Mouse (Mus musculus): ENCODE measurements at regions not wholly inside any gene's neighbourhood (a gene's known extent, or its start where the extent isn't known, plus 50 kb on each side); places are given as distances from the start of the nearest gene placed in this dataset.
A peak's percentile ranks its signal among the peaks of the same experiment; 100 is the strongest.

DNA sequence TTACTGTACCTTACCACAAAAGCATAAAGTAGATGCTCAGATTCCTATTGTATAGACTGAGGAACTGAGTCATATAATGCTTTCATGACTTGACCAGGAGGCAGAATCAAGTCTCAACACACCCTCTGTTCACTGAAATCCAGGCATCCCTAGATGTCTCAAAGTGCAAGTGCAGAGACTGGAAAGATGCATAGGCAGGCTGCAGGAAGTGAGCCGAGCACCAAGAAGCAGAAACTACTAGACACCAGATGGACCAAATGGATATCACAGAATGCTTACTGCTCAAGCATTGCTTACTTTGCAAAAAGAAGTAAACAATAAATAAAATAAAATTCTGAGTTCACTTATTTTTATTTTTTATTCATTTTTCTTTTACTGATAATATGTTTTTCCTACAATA, 143.0 kb upstream of the Cpeb2 start:
- DNase-seq: no peak

DNA sequence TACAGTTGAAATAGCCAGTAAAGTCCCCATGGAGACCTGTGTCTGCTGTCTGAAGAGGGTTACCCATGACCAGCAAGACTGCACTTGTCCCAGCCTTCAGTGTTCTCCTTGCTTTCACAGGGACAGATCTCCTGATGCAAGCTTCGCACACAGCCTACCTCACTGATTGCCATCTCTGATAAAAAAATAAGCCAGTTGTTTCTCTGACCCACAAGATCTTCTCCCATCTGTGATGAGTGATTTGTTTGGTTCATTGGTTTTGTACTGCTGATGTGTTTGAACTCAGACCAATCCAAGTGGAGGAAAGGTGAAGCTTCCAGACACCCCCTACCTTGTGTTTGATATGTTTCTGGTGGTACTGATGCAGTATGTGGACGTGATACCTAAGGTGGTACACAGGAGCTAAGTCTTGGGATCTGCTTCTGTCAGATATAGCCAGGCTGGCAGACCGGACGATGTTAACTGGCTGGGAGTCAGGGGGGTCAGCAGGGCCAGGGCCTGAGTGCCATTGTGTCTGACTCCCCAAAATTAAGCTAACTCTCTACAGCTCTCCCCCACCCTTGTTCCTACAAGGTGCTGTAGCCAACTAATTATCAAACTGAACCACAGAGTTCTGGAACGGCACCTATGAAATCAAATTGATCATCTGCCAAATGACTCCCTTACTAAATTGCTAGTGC, 139.2 kb upstream of the Cpeb2 start:
- DNase-seq: no peak

DNA sequence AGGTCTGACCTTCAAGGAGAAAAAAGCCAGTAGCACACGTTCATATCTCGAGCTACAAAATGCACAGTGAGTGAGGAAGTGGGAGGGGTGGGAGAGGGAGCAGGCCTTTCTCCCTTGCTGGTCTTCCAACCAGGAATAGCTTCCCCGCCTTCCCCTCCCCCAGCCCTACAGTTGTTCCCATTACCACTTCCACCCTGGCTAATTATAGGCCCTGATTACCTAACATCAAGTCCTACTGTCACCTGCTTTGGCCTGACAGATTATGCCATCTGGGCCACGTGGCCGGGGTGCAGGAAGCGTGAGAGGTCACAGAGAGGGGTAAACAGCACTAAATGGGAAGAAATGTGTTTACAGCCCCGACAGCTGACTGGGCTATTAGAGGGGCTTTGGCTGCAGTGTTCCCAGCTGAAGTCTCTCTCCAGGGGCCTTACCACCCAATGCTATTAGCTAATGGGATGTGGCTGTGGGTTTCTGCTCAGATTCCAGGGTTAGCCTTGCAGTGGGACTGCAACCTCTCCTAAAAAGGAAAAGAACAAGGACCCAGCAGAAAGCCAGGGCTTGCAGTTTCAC, 138.6 kb upstream of the Cpeb2 start:
- DNase-seq: no peak

DNA sequence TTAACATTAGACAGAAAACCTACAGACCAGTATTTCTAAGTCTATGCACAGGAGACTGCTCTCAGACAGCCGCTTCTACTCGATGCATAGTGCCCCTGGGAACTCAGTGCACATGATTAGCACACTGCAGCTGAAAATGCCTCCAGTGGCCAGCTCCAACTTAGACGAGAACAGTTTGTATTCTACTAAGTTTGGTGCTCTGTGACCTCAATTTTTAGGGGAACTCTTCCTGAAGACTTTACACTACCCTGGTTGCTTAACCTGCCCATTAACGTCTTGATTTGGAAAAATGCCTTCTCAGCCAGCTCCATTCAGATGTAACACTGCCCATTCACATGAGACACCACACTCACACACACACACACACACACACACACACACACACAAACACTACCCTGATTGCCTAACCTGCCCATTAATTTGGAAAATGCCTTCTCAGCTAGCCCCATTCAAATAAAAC, 130.9 kb upstream of the Cpeb2 start:
- no peak for DNase-seq

DNA sequence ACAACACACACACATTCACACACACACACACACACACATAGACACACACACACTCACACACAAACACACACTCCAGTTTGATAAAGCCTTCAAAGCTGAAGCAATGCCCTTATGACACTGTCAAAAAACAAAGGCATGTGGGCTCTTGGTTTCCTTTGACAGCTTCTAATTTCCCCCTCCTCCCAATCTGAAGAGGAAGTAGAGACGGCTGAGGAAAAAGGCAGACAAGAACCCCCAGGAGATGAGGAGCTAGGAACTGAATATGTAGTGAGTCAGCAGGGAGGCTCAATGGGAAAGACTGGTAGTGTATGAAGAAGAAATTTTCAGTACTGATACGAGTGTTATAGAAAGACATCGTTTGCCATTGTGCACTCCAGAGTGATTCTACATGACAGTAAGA, 130.4 kb upstream of the Cpeb2 start:
- DNase-seq: no peak

DNA sequence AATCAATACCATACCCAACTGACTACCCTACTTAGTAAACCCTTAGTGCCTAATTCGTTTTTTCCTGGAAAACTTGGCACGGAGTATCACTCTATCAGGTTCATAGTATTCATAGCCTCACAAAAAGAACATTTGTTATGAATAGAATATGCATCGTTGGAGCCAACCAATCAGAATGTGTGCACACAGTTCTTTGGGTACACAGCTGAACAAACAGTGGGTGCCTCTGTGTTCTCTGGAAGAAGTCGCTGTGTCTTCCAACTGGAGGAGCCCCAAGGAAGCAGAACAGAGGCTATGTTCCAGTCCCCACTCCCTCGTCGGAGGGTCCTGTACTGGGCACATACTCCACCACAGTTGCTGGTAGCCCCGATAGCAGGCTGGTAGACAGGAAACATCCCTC, 129.2 kb upstream of the Cpeb2 start:
- no peak for DNase-seq

DNA sequence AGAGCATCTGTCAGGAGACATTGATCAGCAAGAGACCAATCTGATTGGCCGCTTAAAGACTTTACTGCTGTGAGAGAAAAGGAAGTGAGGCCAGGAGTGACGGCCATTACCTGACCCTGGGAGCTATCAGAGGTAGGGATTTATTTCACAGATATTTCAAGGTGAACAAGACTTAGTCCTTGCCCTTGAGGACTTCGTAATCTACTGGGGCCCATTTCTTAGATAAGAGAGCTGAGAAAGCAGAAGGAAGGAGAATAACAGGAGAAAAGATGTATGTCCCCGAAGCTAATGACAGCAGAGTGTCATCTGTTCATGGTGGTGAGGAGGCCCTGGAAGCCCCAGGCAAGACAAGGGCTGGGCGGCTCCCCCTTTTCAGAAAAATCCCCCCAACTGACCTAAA, 127.4 kb upstream of the Cpeb2 start:
- DNase-seq: no peak

DNA sequence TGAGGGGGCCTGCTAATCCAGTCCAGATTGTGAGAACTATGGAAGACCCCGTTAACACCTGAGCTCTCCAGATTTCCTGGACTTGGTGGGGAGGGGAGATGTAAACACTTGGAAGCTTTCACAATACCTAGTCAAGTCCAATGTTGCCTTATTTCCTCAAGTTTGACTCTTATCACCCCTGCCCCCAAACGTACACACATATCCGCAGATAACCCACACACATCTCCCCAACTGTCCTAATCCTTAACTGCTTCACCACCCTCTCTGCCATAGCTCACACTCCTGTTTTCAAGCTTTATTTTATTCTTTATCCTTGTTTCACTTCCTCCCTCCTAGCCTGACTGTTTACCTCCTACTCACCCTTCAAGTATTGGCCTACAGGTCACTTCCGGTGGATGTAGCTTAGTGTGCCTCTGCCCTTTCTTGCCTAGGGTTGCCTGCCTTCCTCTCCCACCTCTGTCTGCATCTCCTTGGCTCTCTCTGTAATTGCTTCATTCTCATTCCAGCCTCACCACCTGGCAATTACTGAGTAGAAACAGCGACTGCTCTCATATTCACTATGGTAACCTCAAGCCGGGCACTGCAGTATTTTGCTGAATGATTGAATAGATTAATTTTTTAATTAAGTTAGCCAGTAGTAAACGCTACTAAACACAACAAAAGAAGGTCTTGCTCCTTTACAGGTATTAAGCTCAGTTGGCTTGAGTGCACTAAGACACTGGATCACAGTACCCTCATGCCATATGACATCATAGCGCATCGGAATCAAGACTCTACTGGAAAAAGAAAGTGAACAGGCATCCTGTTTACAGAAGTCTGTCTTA, 125.3 kb upstream of the Cpeb2 start:
- no peak for DNase-seq

DNA sequence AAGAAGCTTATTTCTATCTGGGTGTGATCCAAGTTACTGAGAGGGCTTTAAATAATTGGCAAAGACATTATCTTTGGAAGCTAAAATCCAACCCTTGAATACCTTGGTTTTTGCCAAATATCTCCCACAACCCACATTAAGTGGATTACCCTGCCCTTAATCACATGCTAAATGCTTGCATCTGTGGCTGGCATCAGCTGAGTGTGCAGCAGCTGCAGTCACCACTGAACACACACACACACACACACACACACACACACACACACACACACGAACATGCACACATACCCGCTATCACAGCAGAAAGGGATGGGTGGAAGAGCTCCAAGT, 124.7 kb upstream of the Cpeb2 start:
- DNase-seq: no peak

DNA sequence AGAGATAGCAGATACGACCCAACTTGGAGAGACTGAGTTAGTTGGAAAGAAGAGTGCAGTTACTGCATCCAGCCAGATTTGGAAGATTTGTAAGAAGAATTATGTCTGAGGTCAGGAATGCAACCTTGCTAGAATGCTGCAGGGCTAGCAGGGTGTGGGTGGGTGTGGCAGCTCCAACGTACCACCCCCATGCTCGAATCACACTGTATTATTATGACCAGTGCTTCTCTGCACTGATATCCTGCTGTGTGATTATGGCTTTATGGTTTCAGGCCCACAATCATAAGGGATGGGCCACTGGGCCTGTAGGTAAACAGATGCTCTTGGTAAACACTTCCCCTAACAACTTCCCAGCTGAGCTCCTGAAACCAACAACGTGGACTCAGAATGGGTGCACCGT, 122.8 kb upstream of the Cpeb2 start:
- DNase-seq: no peak

DNA sequence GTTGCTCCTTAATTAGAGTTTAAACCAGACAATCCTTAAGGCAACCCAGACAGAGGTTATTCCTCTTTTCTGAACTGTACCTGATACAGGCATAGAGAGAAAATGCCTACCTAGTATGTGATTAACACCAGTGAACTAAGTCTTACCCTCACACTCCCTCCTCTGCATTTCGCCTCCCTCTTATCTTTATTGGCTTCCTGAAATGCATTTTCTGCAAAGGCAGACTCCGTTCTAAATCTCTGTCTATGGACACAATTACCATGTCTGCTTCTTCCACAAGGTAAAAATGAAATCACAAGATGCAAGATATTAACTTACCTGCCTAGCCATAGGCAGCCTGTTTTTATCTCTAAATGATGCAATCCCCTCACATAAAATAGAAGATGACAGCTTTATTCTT, 121.2 kb upstream of the Cpeb2 start:
- no peak for DNase-seq

DNA sequence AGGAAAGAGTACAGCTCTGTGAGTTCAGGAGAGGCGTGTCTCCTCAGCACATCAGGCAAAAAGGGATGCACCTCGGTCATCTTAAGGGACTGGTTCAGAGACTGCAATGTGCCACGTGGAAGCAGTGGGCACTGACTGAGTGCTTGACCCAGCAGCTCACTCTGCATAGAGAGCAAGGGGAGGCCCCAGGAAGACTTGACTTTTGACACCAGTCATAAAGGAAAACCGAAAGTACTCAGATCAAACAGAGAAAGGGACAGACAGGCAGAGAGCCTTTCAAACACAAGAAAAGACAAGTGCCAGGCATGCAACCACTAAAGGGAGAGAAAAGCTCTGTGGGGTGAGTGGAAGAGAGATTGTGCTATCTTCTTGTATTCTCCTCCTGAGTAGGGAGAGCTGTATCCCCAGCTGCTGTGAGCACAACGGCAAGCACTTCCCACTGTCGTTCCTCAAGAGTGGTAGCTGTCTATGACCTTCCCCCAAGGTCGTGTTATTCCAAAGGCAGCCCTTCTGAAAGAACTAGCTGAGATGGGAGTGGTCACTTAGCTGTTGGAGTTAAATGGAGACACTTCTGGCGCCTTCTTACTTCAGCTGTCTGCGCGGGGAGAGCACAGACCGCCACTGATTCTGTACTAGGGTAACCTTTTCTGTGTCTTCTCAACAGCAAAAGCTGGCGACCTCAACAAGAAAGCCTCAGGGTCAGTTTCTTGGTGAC, 119.4 kb upstream of the Cpeb2 start:
- DNase-seq: peak; percentile 48

DNA sequence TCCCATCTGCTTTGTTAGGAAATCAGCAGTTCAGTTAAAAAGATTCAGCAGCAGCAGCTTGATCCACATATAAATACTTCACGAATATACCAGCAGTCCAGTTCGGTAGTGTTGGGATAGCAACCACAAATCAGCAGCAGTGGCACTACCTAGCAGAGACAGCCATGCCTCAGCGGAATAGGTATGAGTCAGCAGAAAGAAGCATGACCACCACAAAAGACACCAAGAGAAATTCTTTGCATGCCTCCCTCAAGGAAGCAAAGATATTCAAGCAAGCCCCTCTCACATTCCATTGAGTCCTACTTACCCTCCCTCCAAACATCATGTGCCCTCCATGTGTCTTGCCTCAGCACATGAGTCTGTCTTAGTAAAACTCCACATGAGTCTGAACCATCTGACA, 117.5 kb upstream of the Cpeb2 start:
- DNase-seq: no peak

DNA sequence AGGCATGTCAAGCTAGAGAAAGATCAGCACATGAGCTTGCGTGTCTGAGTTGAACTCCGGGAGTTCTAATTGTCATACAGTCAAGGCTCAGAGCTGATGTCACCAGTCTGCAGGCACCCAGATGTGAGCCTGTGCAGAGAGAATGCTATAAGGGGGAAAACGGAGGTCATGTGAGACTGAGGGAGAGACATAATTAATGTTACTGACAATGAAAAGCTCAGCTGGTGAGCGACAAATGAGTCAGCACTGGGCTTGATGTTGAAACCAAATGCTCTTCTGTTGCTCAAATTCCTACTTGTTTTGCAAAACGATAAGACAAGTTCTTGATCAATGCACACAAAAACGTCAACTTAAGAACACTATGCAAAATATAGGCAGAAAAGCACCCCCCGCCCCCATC, 116.1 kb upstream of the Cpeb2 start:
- DNase-seq: peak; percentile 75

DNA sequence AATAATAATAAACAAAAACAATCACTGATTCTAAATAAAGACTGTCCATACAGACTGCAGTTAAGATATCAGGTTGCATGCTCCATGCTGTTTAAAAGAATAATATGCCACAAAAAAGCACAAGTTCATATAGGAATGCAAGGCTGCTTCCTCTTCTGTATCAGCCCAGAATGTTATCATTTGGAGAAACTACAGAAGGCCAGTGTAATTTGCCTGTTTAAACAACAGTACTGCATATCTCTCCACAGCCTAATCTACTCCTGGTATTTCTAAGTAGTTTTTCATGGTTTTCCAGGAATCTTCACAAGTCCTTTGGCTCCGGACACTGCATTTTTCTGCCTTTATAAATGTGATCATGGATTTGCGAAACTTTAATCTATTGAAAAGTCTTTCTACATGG, 111.9 kb upstream of the Cpeb2 start:
- DNase-seq: no peak

DNA sequence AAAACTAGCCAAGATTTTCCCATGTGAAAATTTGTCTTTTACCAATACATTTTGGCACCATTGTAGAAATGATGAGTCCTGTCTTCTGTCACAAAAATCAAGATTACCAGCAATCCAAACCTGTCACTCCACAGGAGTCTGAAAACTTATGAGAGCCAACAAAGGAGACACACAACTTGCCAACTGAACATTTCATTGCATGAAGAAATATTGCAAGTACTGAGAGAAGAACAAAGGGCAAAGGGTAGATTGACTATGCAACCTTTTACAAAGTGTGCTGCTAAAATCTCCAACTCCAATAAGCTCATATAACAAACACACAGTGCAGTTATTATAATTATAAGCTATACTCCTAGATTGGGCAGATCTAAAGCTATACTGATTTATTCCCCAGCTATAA, 108.7 kb upstream of the Cpeb2 start:
- DNase-seq: no peak

DNA sequence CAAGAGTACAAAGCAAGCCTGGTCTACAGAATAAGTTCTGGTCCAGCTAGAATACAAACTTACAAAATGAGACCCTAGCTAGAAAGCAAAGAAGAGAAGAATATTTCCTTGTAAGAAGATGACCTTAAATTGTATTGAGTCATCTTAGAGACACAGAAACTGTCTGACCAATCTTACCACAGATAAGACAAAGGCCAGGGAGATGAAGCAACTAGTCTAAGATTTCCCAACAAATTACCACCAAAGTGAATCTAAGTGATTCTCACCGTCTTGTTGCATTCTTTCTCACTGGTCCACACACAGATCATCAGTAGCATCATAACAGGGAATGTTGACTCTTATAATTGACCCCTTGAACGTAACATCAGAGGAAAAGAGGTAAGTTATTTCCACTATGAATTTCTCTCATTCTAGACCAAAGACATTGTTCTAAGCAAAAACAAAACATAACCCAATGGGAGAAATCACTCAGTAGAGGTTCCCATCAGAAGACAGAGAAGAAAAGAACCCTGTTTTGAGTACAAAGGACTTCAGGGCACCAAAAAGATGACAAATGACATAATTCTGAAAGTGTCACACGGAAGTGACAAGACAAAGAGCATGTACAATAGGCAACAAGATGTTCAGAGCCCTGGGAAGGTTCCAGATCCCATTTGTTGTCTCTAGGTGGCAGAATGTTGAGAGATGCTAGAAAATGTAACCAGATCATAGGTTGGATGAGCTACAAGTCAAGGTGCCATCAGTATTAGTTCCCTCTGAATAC, 107.0 kb upstream of the Cpeb2 start:
- DNase-seq: no peak

DNA sequence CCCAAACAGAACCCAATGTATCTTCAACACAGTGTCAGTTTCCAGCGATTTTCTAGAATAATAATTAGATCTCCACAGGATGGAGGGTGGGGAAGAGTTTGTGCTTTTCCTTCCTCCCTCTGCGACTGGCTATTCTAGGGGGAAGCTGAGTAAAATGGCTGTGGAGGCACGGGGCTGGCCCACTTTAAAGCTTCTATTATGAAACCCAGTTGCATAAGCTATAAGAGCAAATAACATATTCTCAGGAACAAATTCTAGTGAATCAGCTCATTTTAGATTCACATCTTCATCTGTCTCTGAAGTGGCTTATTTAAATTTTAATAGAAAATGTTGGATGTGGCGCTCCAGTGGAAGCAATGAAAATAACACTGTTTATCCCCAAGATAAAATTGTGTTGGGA, 102.6 kb upstream of the Cpeb2 start:
- DNase-seq: no peak

DNA sequence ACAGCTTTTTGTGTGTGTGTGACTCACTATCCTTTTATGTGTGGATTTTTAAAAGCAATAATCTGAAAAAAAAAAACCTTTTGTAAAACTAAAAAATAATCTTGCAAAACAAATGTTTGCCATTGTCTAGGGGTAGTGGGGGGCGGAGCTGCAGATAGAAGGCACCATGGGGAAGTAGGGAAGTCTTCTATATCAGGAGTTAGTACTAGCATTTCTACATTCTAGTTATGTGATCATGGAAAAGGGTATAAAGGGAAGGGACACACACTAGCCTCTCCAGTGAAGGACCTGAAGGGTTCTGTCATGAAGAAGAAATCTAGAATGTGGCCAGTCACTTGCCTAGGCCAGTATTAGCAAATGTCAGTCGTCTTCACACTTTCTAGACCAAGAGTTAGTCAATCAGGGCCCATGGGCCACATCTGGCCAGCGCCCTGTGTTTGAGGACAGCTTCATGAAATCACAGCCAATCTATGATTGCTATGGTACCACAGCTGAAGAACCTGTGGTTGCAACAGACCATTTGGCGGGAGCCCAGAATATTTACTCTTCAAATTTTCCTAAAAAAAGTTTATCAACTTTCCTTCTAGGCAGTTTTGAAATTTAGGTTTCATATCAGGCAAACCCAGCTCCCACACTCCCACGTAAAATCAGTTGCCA, 101.9 kb upstream of the Cpeb2 start:
- no peak for DNase-seq

DNA sequence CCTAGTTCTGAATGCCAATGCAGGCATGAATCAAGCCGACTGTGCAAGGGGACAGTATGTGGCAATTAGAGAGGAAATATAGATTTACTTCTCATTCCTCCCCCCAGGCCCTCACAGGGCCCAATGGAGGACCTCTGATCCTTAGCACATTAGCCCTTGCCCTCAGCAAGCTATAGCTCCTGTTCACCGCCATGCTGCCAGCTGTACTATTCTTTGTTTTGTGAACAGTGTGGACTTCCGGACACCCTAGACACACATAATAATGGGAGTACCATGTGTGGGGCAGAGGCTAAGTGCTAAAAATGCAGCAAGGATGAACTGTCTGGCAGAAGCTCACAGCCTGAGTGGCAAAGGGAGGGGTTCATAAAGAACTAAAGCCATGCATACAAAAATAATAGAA, 99.3 kb upstream of the Cpeb2 start:
- no peak for DNase-seq

DNA sequence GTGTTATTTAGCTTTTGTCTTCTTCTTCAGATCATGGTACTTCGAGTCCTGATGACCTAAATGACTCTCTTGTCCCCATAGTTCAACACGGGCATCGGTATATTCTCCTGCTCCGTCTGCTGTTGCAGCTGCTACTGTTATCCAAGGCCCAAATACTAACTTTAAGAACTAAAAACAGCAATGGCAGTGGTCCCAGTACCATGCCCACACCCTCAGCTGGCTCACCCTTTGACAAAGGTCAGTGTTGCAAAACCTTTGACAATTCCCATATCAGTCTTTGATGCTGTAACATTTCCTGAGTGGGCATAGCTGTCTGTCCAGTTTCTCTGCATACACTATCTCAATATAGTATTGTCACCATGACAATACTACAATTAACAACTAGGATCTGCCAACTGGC, 96.8 kb upstream of the Cpeb2 start:
- no peak for DNase-seq

DNA sequence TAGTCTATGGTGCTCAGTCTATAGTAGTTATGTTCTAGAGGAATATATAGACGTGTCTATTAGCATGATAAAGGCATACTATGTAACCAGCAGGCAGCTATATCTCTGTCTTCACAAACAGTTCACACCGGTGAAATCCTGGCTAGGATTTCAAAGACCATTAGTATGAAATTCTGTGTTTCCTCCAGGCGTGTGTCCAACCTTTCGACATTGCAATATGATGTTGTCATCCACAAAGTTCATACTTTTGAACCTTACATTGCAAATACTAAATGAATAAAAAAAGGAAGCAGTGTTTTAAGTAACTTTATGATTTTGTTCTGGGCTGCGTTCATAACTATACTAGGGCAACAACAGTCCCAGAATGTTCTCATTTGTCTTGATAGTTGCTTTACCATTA, 95.2 kb upstream of the Cpeb2 start:
- DNase-seq: no peak

Data from adrenal gland, adult 8-10 months (tissue).